In the genomic region with DNA sequence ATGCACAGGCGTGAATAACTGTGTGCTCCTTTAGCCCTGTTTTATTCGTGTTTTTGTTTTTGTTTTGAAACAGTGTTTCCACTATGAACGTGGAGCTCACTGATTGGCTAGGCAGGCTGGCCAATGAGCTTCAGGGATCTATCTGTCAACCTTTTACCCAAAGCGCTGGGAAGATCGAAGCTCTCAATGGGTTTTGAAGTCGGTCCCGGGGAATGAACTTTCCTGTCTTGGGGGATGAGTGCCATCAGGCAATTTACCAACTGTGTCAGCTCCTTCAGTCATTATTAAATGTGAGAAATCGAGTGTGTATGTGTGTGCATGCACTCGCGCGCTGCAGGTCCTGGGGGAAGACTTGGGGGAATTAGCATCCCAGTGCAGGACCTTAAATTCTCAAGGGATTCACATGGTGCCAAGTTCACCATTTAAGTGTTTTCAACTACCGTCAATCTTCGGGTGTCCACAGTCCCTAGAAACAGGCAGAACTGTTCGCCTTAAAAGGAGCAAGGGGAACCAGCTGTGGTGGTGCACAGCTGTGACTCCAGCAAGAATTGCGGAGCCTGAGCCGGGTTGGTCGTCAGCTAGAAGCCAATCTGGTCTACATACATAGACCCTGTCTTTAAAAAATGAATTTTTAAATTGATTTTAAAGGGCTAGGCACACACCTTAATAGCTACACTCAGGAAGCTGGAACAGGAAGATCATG, we compare ENCODE assay signal across 8 mouse cellular contexts. TPM values are rescaled to one million over a fixed set of nuclear protein-coding genes. Genes with fewer than 3 reads are reported as not detected.
DNase-seq lines count a peak whose midpoint lies in the region; ATAC-seq and TF ChIP-seq lines count a peak whose summit lies in the region.

No protein-coding gene starts in this region.

- no peak for TF ChIP-seq CTCF in thymus, adult 2 months (IDR thresholded peaks at IDR 0.05; ENCODE audit: borderline replicate concordance, control insufficient read depth, extremely low read depth, insufficient read depth, low read length, poor library complexity)
- no peak for TF ChIP-seq CTCF in lung, postnatal 0 days (IDR thresholded peaks at IDR 0.05)

- H3K4me2 ChIP-seq in lung, postnatal 0 days (replicated peaks; ENCODE audit: low read depth, low read length): peak overlapping the region; percentile 79

- H3K4me1 ChIP-seq in thymus, adult 2 months (replicated peaks; ENCODE audit: control insufficient read depth, insufficient read depth, low read length): peaks cover 35% of the 10 kb centered on the region
- H3K4me1 ChIP-seq in lung, postnatal 0 days (ENCODE audit: insufficient read depth, low read depth, low read length): peaks cover 19% of the 10 kb centered on the region; the same call in 1 of the 2 replicates

- H3K27me3 ChIP-seq in thymus, adult 2 months (ENCODE audit: control insufficient read depth, insufficient read depth, low read length): no peaks in the 10 kb centered on the region
- H3K27me3 ChIP-seq in lung, postnatal 0 days (replicated peaks; ENCODE audit: insufficient read depth, low read length): no peaks in the 10 kb centered on the region

- no peaks in the 10 kb centered on the region for H3K9me3 ChIP-seq in lung, postnatal 0 days (ENCODE audit: low read length)

- no peak for TF ChIP-seq POLR2A in thymus, adult 2 months (IDR thresholded peaks at IDR 0.05; ENCODE audit: control insufficient read depth, extremely low read depth, insufficient read depth, low read length, poor library complexity)

- H3K27ac ChIP-seq in thymus, adult 2 months (ENCODE audit: control insufficient read depth, insufficient read depth, low read length): no peak overlapping the region
- no peak overlapping the region for H3K27ac ChIP-seq in lung, postnatal 0 days (ENCODE audit: low read length)

- WGBS in thymus, adult 2 months: 32% methylated on average over 17 of the region's 17 CpGs
- 23% methylated on average over 17 of the region's 17 CpGs for WGBS in lung, postnatal 0 days

- no peaks in the 10 kb centered on the region for H3K36me3 ChIP-seq in thymus, adult 2 months (ENCODE audit: control insufficient read depth, insufficient read depth, low read length)
- 0 out of 2 replicates have a peak, but pooled peaks cover 4% of the 10 kb centered on the region for H3K36me3 ChIP-seq in lung, postnatal 0 days (ENCODE audit: insufficient read depth, low read length)

- no peak for TF ChIP-seq EP300 in lung, postnatal 0 days (IDR thresholded peaks at IDR 0.05)

- 0 out of 2 replicates have a peak, but pooled peaks have one; percentile 42 for ATAC-seq in erythroblast, adult 5-6 weeks (replicated peaks; ENCODE audit: low FRiP score, poor library complexity, severe bottlenecking)
- ATAC-seq in lung, postnatal 0 days: no peak

- DNase-seq in thymus, adult 2 months: no peak
- no peak for DNase-seq in thymus, postnatal 36 days
- DNase-seq in induced T-regulatory cell, adult 2 months (ENCODE audit: low read depth): peak; percentile 39
- DNase-seq in lung, postnatal 0 days (ENCODE audit: low spot score): peak; percentile 36
- peak; percentile 51 for DNase-seq in testis, postnatal 14 days (ENCODE audit: low spot score)
- DNase-seq in ovary, postnatal 14 days (ENCODE audit: low spot score): no peak
- DNase-seq in cerebellum, postnatal 4 days (ENCODE audit: low spot score in 2 of 2): no peak

- H3K4me3 ChIP-seq in thymus, adult 2 months (ENCODE audit: control insufficient read depth, insufficient read depth, low read length): 0 out of 2 replicates have a peak overlapping the region, but pooled peaks have one; percentile 2
- 0 out of 2 replicates have a peak overlapping the region, but pooled peaks have one; percentile 98 for H3K4me3 ChIP-seq in lung, postnatal 0 days (ENCODE audit: low read depth, low read length)

- H3K9ac ChIP-seq in lung, postnatal 0 days (replicated peaks; ENCODE audit: low read depth): no peak overlapping the region

RNA-seq across cellular contexts. Expression of a gene that starts 1.0 kb away (rescaled TPM):
- 27.9 and 33.7 TPM in 2 replicates for polyA plus RNA-seq in thymus, adult 2 months (2012; rRNA removed)
- 3.7 and 5.0 TPM in 2 replicates for total RNA-seq in erythroblast, adult 5-6 weeks (2015; ENCODE audit: low replicate concordance)
- 2.0 and 2.8 TPM in 2 replicates for total RNA-seq in erythroblast, adult 5-6 weeks (2017; ENCODE audit: low replicate concordance)
- polyA plus RNA-seq in lung, postnatal 0 days (2015; fragmentation: Nextera tagmentation; extraction: Ambion mirVana): 4.3 and 5.1 TPM in 2 replicates

Comparison
In these comparisons a context has a peak if more than half of its experiments do, and no peak if none do; other contexts are left out.
1. DNase-seq: peak in induced T-regulatory cell, adult 2 months (single experiment), lung, postnatal 0 days (single experiment) and testis, postnatal 14 days (single experiment); none in thymus, adult 2 months (single experiment), thymus, postnatal 36 days (0 of 2), ovary, postnatal 14 days (single experiment) and cerebellum, postnatal 4 days (0 of 2).